Mouse (Mus musculus) adrenal gland, adult 2 months (tissue): ENCODE results near the gene Ppat. TPM values are rescaled to one million over a fixed set of nuclear protein-coding genes. Genes with fewer than 3 reads are reported as not detected.
"Not testable (repeated sequence)": the region's sequence is repeated elsewhere in the genome, so short reads cannot be mapped to it uniquely, and the experiment has no call there.

Experiments
- DNase-seq: peaks from one replicate; pipeline ENCODE4 v3.0.0; 2021
- long read RNA-seq: library from polyadenylated mRNA; stranded (forward); transcript quantifications from one replicate; pipeline ENCODE4 v2.0.0, GENCODE M21; 2021
- polyA plus RNA-seq: library from polyadenylated mRNA; depleted of rRNA; stranded (reverse); fragments of >200 nt; gene quantifications from 2 replicates; pipeline ENCODE4 v1.2.3, GENCODE M21; 2012; rRNA removed
- total RNA-seq, 2 experiments: library from RNA; stranded (reverse); gene quantifications; 2 replicates each; pipeline ENCODE4 v1.2.3; 2021

Ppat gene
- total RNA-seq: 10 to 100 TPM; 13.8 to 18.4 TPM
- 2.2 TPM in 2 replicates for polyA plus RNA-seq
- long read RNA-seq, transcript Ppat-202 (11 exons, 3,981 nt): major isoform, 19 of 22 reads
- long read RNA-seq, partial matches to known transcripts: 2 of 22 reads
- long read RNA-seq, other reads (novel, unspliced or antisense): 1 of 22 reads

- peak; percentile 99 for DNase-seq
Observed at GRCm38 (mm10) chr5:76951106-76952027, at the start of gene Ppat, which contains the start of gene Paics. Ppat (minus strand) TSS chr5:76951578. Paics (plus strand) TSS chr5:76951307.

- no peak for DNase-seq
Observed at GRCm38 (mm10) chr5:76998416-76998815, 47.0 kb upstream of the Ppat start.

- DNase-seq: no peak
Observed at GRCm38 (mm10) chr5:76993174-76993814, 41.9 kb upstream of the Ppat start.

DNA sequence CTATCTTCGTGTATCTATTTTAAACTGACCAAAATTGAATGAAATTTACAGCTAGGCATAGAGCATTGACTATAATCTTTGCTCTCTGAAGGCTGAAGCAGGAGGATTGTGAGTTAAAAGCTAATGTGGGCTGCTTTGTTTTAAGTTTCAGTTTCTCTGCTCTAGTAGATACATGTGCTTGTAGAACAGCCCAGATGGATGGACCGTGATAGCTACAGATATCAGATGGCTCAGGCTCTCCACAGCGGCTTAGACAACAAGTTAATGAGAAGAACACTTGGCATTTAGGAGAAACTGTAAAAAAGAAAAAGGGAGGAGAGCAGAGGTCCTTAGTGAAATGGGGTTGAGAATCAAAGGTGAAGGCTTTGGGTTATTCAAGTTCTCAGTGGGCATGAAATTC lies 39.4 kb upstream of the Ppat start:
- no peak for DNase-seq

DNA sequence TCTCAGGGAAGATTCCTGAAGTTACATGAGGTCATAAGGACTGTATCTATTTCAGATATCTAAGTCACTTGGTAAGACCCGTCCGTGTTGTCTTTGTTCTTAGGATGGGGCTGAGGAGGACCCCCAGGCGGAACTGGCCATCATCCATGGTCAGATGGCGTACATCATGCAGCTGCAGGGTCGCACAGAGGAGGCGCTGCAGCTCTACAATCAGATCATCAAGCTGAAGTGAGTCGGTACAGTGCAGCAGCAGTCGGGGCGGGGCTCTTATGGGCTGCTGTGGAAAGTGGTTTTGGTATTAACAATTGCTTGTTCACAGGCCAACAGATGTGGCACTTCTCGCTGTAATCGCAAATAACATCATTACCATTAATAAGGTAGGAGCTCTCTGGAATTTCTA lies 32.6 kb upstream of the Ppat start:
- DNase-seq: no peak

DNA sequence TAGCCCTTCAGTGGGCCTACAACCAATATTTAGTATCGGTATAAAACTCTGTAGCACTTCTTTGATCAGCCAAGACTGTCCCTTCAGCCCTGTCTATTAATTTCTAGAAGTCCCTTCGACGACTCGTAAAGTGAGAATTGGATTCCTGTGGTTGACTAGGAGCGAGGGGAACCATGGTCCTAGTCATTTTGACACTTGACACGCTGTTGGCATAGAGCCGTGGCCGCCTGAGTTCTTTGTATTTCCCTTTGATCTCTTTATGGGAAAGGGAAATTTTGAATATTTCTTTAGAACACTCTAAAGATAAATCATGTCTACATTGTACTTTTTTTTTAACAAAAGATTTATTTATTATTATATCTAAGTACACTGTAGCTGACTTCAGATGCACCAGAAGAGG lies 24.4 kb upstream of the Ppat start:
- no peak for DNase-seq

DNA sequence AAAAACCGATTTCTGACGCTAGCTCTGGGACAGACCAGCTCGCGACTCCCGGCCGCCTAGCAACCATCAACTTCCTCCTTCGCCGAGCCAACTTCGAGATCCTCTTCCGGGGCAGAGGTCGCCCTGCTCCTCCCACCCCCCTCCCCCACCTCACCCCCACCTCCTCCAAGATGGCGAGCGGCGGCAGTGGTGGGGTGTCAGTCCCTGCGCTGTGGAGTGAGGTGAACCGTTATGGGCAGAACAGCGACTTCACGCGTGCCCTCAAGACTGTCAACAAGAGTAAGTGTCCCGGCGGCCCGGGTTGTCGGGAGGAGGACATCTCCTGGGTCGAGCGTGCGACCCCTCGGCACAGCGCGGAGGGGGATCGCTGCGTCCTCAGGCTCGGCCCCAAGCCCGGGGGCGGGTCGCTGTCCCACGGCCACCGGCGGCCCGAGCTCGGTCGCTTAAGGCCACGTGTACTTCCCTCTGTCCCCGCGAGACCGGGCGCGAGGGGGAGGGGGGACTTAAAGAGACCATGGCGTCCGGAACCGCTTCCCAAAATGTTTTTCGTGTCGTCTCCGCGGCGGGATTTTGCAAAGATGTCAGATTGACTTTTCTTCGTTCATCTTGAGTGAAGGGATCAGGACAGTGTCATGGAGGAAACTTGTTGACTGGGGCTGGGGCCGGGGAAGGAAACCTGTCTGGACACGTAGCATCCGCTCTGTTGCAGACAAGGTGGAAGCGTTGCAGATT lies 23.3 kb upstream of the Ppat start, which contains the start of gene Srp72:
Gene Srp72 (plus strand): TSS at position 130 of the 732 bp plus-strand sequence.
- peak; percentile 87 for DNase-seq

GRCm38 (mm10) chr5:76974207-76974553 lies 22.8 kb upstream of the Ppat start:
- no peak for DNase-seq

- DNase-seq: no peak
Observed at GRCm38 (mm10) chr5:76973488-76973887, 22.1 kb upstream of the Ppat start.

DNA sequence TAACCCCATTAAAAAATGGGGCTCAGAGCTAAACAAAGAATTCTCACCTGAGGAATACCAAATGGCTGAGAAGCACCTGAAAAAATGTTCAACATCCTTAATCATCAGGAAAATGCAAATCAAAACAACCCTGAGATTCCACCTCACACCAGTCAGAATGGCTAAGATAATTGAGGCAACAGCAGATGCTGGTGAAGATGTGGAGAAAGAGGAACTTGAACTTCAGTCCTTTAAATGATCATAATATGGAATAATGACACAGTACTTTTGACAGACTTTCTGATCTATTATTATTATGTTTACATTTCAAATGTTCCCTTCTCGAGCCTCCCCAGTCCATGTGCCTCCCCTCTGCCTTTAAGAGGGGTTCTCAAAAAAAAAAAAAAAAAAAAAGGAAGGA lies 19.7 kb upstream of the Ppat start:
- not testable (repeated sequence) for DNase-seq

GRCm38 (mm10) chr5:76969250-76969649 lies 17.9 kb upstream of the Ppat start:
- no peak for DNase-seq

DNA sequence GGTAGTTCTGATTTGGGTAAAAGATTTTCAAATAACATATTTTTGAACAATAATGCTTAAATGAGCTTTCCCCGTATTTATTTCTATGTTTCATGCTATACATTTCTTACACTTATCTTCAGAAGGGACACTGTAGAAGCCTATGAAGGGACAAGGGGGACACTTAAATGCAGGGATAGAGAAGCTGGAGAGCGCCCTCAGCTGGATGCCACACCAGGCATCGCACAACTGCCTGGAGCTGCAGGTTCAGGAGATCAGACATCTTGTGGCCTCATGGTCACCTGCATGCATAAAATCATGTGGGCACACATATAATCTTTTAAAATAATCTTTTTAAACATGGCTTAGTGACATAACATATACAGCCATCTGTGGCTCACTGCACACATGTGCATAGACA lies 13.3 kb upstream of the Ppat start:
- DNase-seq: no peak

DNA sequence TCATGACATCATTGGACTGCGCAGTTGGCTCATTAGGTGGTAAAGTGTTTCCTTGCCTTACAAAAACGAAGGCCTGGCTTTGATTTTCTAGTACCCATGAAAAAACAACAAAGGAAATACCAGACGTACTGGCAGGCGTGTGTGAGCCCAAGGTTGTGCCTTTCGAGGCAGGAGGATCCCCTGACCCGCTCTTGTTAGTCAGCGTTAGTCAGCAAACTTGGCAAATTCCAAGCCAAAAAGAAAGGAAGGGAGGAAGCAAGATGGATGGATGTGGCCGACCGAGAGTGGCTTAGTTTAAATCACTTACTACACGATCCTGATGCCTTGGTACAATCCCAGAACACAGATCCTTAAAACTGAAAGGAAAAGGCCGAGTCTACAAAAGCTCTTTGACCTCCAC lies 11.2 kb upstream of the Ppat start:
- DNase-seq: peak; percentile 87

- no peak for DNase-seq
Observed at GRCm38 (mm10) chr5:76959587-76959986, 8.2 kb upstream of the Ppat start.

GRCm38 (mm10) chr5:76957954-76958353 lies 6.6 kb upstream of the Ppat start:
- no peak for DNase-seq

- no peak for DNase-seq
Observed at GRCm38 (mm10) chr5:76955474-76955873, 4.1 kb upstream of the Ppat start.

DNA sequence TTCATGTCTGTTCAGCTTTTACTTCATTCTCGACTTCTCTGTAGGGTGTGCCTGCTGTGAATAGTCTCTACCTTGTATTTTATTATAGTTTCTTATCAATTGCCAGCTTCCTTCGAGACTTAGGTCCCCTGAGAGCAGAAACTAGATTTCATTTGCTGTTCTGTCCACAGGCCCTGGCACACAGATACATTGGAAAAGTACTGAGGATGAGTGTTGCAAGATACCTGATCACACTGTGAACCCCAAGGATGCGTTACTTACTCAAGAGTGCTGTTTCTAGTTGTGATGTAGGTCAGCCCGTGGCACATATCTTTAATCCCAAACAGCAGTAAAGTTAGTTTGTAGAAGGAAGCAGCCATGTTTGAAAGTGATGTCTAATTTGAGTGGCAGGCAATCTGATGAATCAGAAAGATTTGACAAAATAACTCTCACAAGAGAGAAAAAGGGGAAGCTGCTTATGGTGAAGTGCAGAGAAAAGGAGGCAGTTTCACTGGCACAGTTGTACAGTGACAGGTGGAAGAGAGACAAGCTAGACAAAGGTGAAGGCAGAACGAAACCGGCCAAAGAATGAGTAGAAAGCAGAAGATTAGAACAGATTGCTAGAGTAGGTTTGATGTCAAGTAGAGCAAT lies 3.0 kb upstream of the Ppat start:
- peak; percentile 52 for DNase-seq

DNA sequence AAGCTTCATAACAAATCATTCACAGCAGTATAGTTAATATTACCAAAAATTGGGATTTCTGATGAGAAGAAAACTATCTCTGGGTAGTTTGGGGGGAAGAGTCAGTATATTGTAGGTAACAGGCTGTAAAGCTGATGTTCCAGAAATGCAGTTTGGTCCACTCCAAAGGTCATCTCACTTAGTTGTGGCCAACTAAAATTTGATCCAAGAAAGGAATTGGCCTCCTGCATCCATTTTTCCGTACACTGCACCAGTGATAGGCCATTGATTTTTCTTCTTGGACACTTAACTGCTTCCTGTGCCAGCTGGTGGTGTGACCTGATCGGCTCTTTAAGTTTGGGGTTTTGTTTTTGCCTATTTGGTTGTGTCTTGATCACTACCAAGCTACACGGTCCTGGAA lies 2.4 kb upstream of the Ppat start:
- DNase-seq: no peak

GRCm38 (mm10) chr5:76952112-76953040 lies 998 bp upstream of the Ppat start:
- no peak for DNase-seq

GRCm38 (mm10) chr5:76950343-76951105 lies 854 bp downstream of the Ppat start:
- DNase-seq: no peak
